Mouse (Mus musculus) ES-E14 (cell line): Measurements from ENCODE around the gene Rhou. TPM values are rescaled to one million over a fixed set of nuclear protein-coding genes. Genes with fewer than 3 reads are reported as not detected.

Experiments
- DNase-seq: peaks from one replicate; pipeline ENCODE4 v3.0.0-alpha.2; 2013; ENCODE audit warnings: low read depth, low spot score
- H3K27ac ChIP-seq: 2 replicates; pipeline ENCODE4 v1.5.1; 2012; ENCODE audit warnings: low read depth, mild to moderate bottlenecking, low read length, moderate library complexity, mixed read lengths; ENCODE audit not compliant: poor library complexity, insufficient read depth, severe bottlenecking
- H3K36me3 ChIP-seq: 2 replicates; pipeline ENCODE4 v1.6.1; 2012; ENCODE audit warnings: mild to moderate bottlenecking, low read length, moderate library complexity, mixed read lengths; ENCODE audit not compliant: control insufficient read depth, poor library complexity, insufficient read depth, severe bottlenecking
- H3K4me1 ChIP-seq, 2 experiments: fragments of 150-350 bp in 1 of 2; sonication (generic) in 1 of 2; 2 replicates each; pipeline ENCODE4 v1.6.1; 2012; ENCODE audit warnings: low read length in 2 of 2, mild to moderate bottlenecking in 1 of 2, mixed read lengths in 1 of 2; ENCODE audit not compliant: control insufficient read depth in 2 of 2, insufficient read depth in 2 of 2, poor library complexity in 1 of 2
- H3K4me3 ChIP-seq, 2 experiments: fragments of 150-350 bp in 1 of 2; sonication (generic) in 1 of 2; 2 replicates each; pipeline ENCODE4 v1.5.1; 2012; ENCODE audit warnings: low read length in 2 of 2, low read depth in 1 of 2, mild to moderate bottlenecking in 1 of 2, mixed read lengths in 1 of 2; ENCODE audit not compliant: insufficient read depth in 1 of 2, poor library complexity in 1 of 2, severe bottlenecking in 1 of 2
- H3K9ac ChIP-seq: 2 replicates; pipeline ENCODE4 v1.6.1; 2012; ENCODE audit warnings: low read depth, mild to moderate bottlenecking, low read length, mixed read lengths; ENCODE audit not compliant: poor library complexity, insufficient read depth, severe bottlenecking
- H3K9me3 ChIP-seq: fragments of 150-350 bp; sonication (generic); 2 replicates; pipeline ENCODE4 v1.6.1; 2012; ENCODE audit warnings: low read depth, mild to moderate bottlenecking, low read length; ENCODE audit not compliant: control insufficient read depth, insufficient read depth
- CHD2 ChIP-seq: IDR thresholded peaks from 2 replicates; pipeline ENCODE4 v1.6.1; 2014; ENCODE audit warnings: mild to moderate bottlenecking, low read depth, low read length, inconsistent platforms
- HCFC1 ChIP-seq: IDR thresholded peaks from 2 replicates; pipeline ENCODE4 v1.6.1; 2012; ENCODE audit warnings: low read length, inconsistent platforms, borderline replicate concordance; ENCODE audit not compliant: insufficient read depth
- MAFK ChIP-seq: IDR thresholded peaks from 2 replicates; pipeline ENCODE4 v1.6.1; 2014; ENCODE audit warnings: mild to moderate bottlenecking, low read depth, low read length, inconsistent platforms; ENCODE audit not compliant: insufficient read depth
- ZC3H11A ChIP-seq: IDR thresholded peaks from 2 replicates; pipeline ENCODE4 v1.6.1; 2012; ENCODE audit warnings: low read depth, mild to moderate bottlenecking, inconsistent platforms, low read length, borderline replicate concordance
- ZNF384 ChIP-seq: IDR thresholded peaks from 2 replicates; pipeline ENCODE4 v1.6.1; 2012; ENCODE audit warnings: low read depth, low read length, inconsistent platforms
- in situ Hi-C, 2 experiments: fragments of 600-800 bp; cut with MboI; formaldehyde crosslinking; loops; one replicate each; pipeline ENCODE4 v1.15.1; 2025; ENCODE audit warnings: low sequenced_read_pairs in 2 of 2, inconsistent platforms in 1 of 2; ENCODE audit not compliant: unreplicated experiment in 2 of 2
- total RNA-seq: library from RNA; depleted of rRNA; stranded (reverse); fragments of 300-350 nt; gene quantifications from 2 replicates; pipeline ENCODE4 v1.2.3, GENCODE M21; 2012

The Rhou gene
- total RNA-seq, 1 experiment, result 12.7 TPM

DNA sequence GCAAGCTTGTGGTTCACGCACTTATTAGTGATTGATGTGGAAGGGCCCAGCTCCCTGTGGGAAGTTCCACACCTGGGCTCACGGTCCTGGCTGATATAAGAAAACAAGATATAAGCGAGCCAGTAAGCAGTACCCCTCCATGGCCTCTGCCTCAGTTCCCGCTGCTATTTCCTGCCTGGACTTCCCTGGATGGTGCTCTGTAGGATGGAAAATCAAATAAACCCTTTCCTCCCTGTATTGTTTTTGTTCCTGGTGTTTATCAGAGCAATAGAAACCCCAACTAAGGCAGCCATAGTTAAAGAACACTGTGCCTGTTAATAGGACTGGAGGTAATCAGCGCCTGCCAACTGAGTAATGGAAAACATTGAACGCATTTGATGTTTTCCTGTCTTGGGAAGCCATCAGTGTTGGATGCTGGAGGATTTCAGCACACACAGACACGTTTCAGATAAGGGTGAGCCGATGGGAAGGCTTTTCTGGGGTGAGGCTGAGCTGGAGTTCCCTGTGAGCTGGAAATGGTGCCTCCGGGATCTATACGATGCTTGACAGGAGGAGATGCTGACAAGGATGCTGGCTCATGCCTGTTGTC lies 5.8 kb downstream of the Rhou start:
- H3K27ac ChIP-seq, result no peak overlapping the region
- H3K4me3 ChIP-seq, result no peak overlapping the region
- H3K9ac ChIP-seq, result no peak overlapping the region
- peaks cover 17% of the 10 kb centered on the region; the same call in 1 of the 2 replicates for H3K36me3 ChIP-seq
- no peaks in the 10 kb centered on the region for H3K9me3 ChIP-seq
- DNase-seq, result no peak
- no peak for TF ChIP-seq MAFK
- no peak for TF ChIP-seq ZNF384
- TF ChIP-seq CHD2, result no peak
- no peak for TF ChIP-seq ZC3H11A
- TF ChIP-seq HCFC1, result no peak
- in situ Hi-C loops, result loop anchor here in 1 of 2 experiments (10.0 kb wide), 1 partner anchor 105 kb away; no protein-coding TSS in a partner anchor
- peaks cover 0 to 2% of the 10 kb centered on the region in 2 experiments; a peak in 1 of 4 replicates for H3K4me1 ChIP-seq

GRCm38 (mm10) chr8:123661515-123661914 lies 7.8 kb downstream of the Rhou start:
- TF ChIP-seq HCFC1 (no peak), ZNF384 (no peak), ZC3H11A (no peak), MAFK (no peak)
- in situ Hi-C loops, result no loop called here

DNA sequence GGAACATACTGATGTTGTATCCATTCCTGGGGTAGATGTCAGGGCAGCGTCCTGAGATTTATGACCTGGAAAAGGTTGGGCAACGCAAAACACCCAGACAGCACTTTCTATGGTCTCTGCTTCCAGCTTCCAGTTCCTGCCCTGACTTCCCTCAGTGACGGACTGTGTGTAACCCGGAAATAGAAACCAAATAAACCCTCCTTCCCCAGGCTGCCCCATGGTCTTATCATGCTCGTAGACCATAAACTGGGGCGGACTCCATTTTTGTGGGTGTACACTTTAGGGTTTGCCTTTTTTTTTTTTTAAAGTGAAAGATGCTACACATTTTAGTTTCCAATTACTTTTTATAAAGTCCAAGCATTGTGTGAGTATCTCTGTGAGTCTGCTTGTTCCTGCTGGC lies 11.9 kb downstream of the Rhou start:
- Histone ChIP-seq H3K4me3 (no peak overlapping the region), H3K27ac (no peak overlapping the region), H3K9me3 (no peaks in the 10 kb centered on the region), H3K36me3 (peaks cover 6% of the 10 kb centered on the region; the same call in 1 of the 2 replicates), H3K4me1 (peaks cover 6 to 11% of the 10 kb centered on the region in 2 experiments; a peak in 3 of 4 replicates), H3K9ac (no peak overlapping the region)
- in situ Hi-C loops, result no loop called here
- TF ChIP-seq CHD2 (no peak), ZNF384 (0 out of 2 replicates have a peak, but pooled peaks have one; percentile 17)
- no peak for DNase-seq

More at GRCm38 (mm10) chr8:123661515-123661914, 7.8 kb downstream of the Rhou start:
- peaks cover 12% of the 10 kb centered on the region; the same call in 1 of the 2 replicates for H3K36me3 ChIP-seq
- H3K27ac ChIP-seq, result no peak overlapping the region
- H3K9me3 ChIP-seq, result no peaks in the 10 kb centered on the region
- no peak for DNase-seq
- no peak overlapping the region for H3K9ac ChIP-seq
- 0 out of 4 replicates have a peak, but pooled peaks cover 1 to 3% of the 10 kb centered on the region in 2 experiments for H3K4me1 ChIP-seq
- H3K4me3 ChIP-seq, result no peak overlapping the region

DNA sequence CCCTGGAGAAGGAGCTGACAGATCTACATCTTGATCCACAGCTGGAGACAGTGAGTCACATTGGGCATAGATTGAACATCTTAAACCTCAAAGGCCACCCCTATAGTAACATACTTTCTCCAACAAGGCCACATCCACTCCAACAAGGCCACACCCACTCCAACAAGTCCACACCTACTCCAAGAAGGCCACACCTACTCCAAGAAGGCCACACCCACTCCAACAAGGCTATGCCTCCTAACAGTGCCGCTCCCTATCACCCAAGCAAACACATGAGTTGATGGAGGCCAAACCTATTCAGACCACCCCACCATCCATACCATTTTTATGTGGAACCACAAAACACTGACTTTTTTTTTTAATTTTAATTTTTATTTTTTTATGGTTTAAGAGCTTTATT lies 13.1 kb downstream of the Rhou start:
- Histone ChIP-seq H3K27ac (no peak overlapping the region), H3K36me3 (no peaks in the 10 kb centered on the region), H3K9ac (no peak overlapping the region), H3K4me3 (no peak overlapping the region), H3K9me3 (no peaks in the 10 kb centered on the region), H3K4me1 (peaks cover 6 to 11% of the 10 kb centered on the region in 2 experiments; a peak in 3 of 4 replicates)
- DNase-seq, result no peak
- in situ Hi-C loops, result no loop called here
- TF ChIP-seq ZNF384 (no peak), MAFK (no peak), ZC3H11A (no peak), CHD2 (no peak), HCFC1 (no peak)

DNA sequence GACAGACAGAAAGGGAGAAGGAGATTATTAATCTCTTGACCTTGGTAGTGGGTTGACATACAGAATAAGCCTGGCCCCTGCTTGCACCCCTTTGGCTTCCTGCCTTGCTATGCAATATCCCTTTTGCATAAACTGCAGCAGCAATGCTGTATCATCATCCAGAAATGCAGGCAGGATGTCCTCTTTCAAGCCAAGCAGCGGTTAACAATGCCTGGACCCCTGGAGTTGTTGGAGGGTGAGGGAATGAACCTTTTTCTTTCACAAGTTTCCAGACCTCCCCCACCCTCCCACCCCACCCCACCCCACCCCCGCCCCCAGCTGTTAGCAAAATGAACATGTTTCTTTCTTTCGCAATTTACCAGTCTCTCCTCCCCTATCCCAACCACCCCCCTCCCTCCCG lies 15.0 kb downstream of the Rhou start:
- TF ChIP-seq ZC3H11A, result no peak
- TF ChIP-seq HCFC1, result no peak
- no peak for TF ChIP-seq CHD2
- no peak for TF ChIP-seq ZNF384
- no peak for TF ChIP-seq MAFK
- H3K27ac ChIP-seq, result no peak overlapping the region

More for the DNA sequence above, 15.0 kb downstream of the Rhou start:
- H3K4me1 ChIP-seq, result peaks cover 6 to 11% of the 10 kb centered on the region in 2 experiments; a peak in 3 of 4 replicates
- DNase-seq, result no peak
- H3K4me3 ChIP-seq, result no peak overlapping the region
- H3K9ac ChIP-seq, result no peak overlapping the region
- H3K36me3 ChIP-seq, result no peaks in the 10 kb centered on the region
- H3K9me3 ChIP-seq, result no peaks in the 10 kb centered on the region
- in situ Hi-C loops, result no loop called here
